Mouse (Mus musculus) limb, embryonic 15.5 days (tissue): ENCODE measurements around the gene Olfr1426. TPM values are rescaled to one million over a fixed set of nuclear protein-coding genes. Genes with fewer than 3 reads are reported as not detected.

Source experiments
- ATAC-seq: fragments of 200-750 bp; cut with Nextera tagmentation; 2 replicates; pipeline ENCODE4 v1.8.0; 2017; ENCODE audit warnings: low read depth, moderate TSS enrichment; ENCODE audit not compliant: insufficient number of reproducible peaks, low FRiP score, low TSS enrichment
- H3K27ac ChIP-seq: fragments of 300-500 bp; sonication (generic); 2 replicates; pipeline ENCODE4 v1.5.1; 2015; ENCODE audit warnings: moderate library complexity, mild to moderate bottlenecking, inconsistent platforms
- H3K27me3 ChIP-seq: fragments of 300-500 bp; sonication (generic); 2 replicates; pipeline ENCODE4 v1.6.1; 2015; ENCODE audit warnings: inconsistent platforms
- H3K36me3 ChIP-seq: fragments of 300-500 bp; sonication (generic); 2 replicates; pipeline ENCODE4 v1.6.1; 2015; ENCODE audit warnings: inconsistent platforms
- H3K4me1 ChIP-seq: fragments of 300-500 bp; sonication (generic); 2 replicates; pipeline ENCODE4 v1.6.1; 2015; ENCODE audit warnings: inconsistent platforms
- H3K4me2 ChIP-seq: fragments of 300-500 bp; sonication (generic); 2 replicates; pipeline ENCODE4 v1.6.1; 2015; ENCODE audit warnings: mild to moderate bottlenecking, inconsistent platforms
- H3K4me3 ChIP-seq: fragments of 300-500 bp; sonication (generic); 2 replicates; pipeline ENCODE4 v1.5.1; 2015; ENCODE audit warnings: mild to moderate bottlenecking, inconsistent platforms
- H3K9ac ChIP-seq: fragments of 300-500 bp; sonication (generic); 2 replicates; pipeline ENCODE4 v1.6.1; 2015; ENCODE audit warnings: inconsistent platforms
- H3K9me3 ChIP-seq: fragments of 300-500 bp; sonication (generic); 2 replicates; pipeline ENCODE4 v1.6.1; 2016; ENCODE audit warnings: inconsistent platforms
- WGBS: fragments of 180-500 bp; shearing (Covaris S2); methylation state at CpG from one replicate; pipeline ENCODE4 v1.1.7; 2015; 5-methylcytosine and 5-hydroxymethylcytosine counted together
- polyA plus RNA-seq: library from polyadenylated mRNA; unstranded; fragments of >200 nt; fragmentation: Nextera tagmentation; extraction: Ambion mirVana; gene quantifications from 2 replicates; pipeline ENCODE4 v1.2.1, GENCODE M21; 2015

The Olfr1426 gene
- polyA plus RNA-seq, 1 experiment from 2014 or later, result not detected

GRCm38 (mm10) chr19:12041217-12041616, 50.6 kb downstream of the Olfr1426 start, which contains the start of gene Olfr1423:
Gene Olfr1423 (minus strand): TSS chr19:12041317.
- Histone ChIP-seq H3K36me3 (no peaks in the 10 kb centered on the region), H3K27me3 (no peaks in the 10 kb centered on the region), H3K4me3 (no peak within 1 kb of the TSS), H3K4me1 (no peaks in the 10 kb centered on the region), H3K4me2 (no peak within 1 kb of the TSS), H3K27ac (no peak within 1 kb of the TSS), H3K9ac (no peak within 1 kb of the TSS), H3K9me3 (no peaks in the 10 kb centered on the region)
- ATAC-seq, result no peak
- 53% methylated on average over 2 of the region's 2 CpGs for WGBS

GRCm38 (mm10) chr19:12037727-12038126, 54.1 kb downstream of the Olfr1426 start:
- Histone ChIP-seq H3K4me2 (no peak overlapping the region), H3K4me1 (no peaks in the 10 kb centered on the region), H3K9me3 (no peaks in the 10 kb centered on the region), H3K4me3 (no peak overlapping the region), H3K27ac (no peak overlapping the region), H3K27me3 (no peaks in the 10 kb centered on the region), H3K36me3 (no peaks in the 10 kb centered on the region), H3K9ac (no peak overlapping the region)
- no peak for ATAC-seq

Other genes with a start within 250 kb of the Olfr1426 start
- not detected in 2 replicates for gene Olfr1418, start 230.9 kb downstream of the Olfr1426 start, polyA plus RNA-seq
- gene Olfr1419, start 216.9 kb downstream of the Olfr1426 start, polyA plus RNA-seq, result not detected in 2 replicates
- 0.23 TPM in 1 of 2 replicates, not detected in the other for gene Olfr1420, start 205.4 kb downstream of the Olfr1426 start, polyA plus RNA-seq
- 15.5 and 16.4 TPM in 2 replicates for gene Patl1, start 179.6 kb downstream of the Olfr1426 start, polyA plus RNA-seq
- 4.7 and 5.6 TPM in 2 replicates for gene Osbp, start 126.1 kb downstream of the Olfr1426 start, polyA plus RNA-seq
- gene Olfr1423, start 50.7 kb downstream of the Olfr1426 start, polyA plus RNA-seq, result 0.03 TPM in 1 of 2 replicates, not detected in the other
- not detected in 2 replicates for gene Olfr1424, start 29.3 kb downstream of the Olfr1426 start, polyA plus RNA-seq
- not detected in 2 replicates for gene Olfr1425, start 14.3 kb downstream of the Olfr1426 start, polyA plus RNA-seq
- gene Olfr1427, start 11.3 kb upstream of the Olfr1426 start, polyA plus RNA-seq, result not detected in 2 replicates
- gene Olfr1428, start 23.9 kb upstream of the Olfr1426 start, polyA plus RNA-seq, result not detected in 2 replicates
- not detected in 2 replicates for gene Olfr76, start 31.2 kb upstream of the Olfr1426 start, polyA plus RNA-seq
- gene Olfr1555-ps1, start 78.1 kb upstream of the Olfr1426 start, polyA plus RNA-seq, result not detected in 2 replicates
- not detected in 2 replicates for gene Olfr1431, start 108.6 kb upstream of the Olfr1426 start, polyA plus RNA-seq
- gene Olfr1432, start 140.6 kb upstream of the Olfr1426 start, polyA plus RNA-seq, result not detected in 2 replicates
- not detected in 2 replicates for gene Olfr262, start 149.6 kb upstream of the Olfr1426 start, polyA plus RNA-seq
- not detected in 2 replicates for gene Olfr235, start 169.0 kb upstream of the Olfr1426 start, polyA plus RNA-seq
- gene Olfr1434, start 187.8 kb upstream of the Olfr1426 start, polyA plus RNA-seq, result not detected in 2 replicates
- gene Olfr1436, start 207.1 kb upstream of the Olfr1426 start, polyA plus RNA-seq, result not detected in 2 replicates
- gene Olfr1437, start 233.1 kb upstream of the Olfr1426 start, polyA plus RNA-seq, result not detected in 2 replicates
- gene Olfr1438-ps1, start 243.9 kb upstream of the Olfr1426 start, polyA plus RNA-seq, result not detected in 2 replicates